Mouse (Mus musculus): ENCODE measurements around the gene Wipf1.
"Not testable (repeated sequence)": the region's sequence is repeated elsewhere in the genome, so short reads cannot be mapped to it uniquely, and the experiment has no call there.

Wipf1 gene

DNA sequence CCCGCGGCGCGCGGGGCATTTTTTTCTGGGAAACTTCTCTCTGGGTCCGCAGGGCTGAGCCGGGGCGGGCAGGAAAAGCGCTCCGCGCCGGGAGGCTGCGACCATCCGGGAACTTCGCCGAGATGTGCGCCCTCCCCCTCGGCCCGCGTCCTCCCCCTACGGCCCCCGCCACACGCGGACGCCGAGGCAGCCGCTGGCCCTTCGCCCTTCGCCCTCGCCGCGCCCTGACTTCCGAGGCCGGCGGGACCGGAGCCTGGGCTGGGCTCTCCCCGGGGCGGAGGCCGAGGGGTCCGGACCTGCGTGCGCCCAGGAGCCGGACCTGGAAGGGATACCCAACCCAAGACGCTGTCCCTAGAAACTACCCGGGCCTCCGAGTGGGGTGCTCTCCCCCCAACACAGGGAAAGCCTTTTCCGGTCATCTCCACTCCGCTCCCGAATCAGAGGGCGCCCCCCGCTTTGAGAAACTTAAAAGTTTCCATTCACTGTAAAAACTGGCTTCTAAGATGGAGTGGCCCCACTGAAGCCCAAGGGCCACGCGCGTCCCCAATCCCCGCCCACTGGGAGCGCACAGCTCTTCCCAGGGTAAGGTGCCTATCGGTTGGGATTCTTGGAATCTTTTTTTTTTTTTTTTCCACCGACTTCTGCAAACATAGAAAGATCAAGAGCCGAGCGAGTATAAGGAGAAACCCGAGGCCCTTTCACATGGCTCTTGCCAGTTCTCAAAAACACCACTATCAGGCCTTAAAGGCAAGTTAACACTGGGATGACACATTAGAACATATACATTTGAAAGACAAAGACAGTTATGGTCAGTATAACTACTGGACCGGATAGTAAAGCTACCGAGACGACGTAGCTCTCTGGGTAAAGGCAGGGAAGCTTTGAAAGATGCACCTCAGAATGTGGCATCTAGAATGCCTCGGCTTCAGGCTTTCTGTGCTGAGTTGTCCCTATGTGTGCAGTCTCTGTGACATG lies at the start of gene Wipf1:
Gene Wipf1 (minus strand): TSS at position 379 of the 975 bp plus-strand sequence.
- peak in 1 of 2 experiments; percentile 31 for DNase-seq

DNA sequence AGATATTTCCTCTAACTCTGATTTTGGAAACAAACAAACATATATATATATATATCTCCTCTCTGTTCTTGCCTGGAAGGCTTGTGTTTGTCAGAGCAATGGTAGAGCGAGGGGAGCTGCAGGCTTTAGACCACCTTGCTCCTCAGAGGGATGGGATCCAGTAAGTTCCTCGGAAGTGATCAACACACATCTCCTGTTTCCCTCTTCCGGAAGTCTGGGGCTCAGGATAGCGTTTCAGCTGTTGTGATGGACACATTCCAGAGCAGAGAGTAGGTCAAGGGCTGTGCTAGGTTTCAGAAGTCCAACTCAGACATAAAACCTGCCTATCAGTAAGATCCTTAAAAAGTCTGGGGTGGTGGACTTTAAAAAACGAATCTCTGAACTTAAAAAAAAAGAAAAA lies 49.6 kb upstream of the Wipf1 start:
- DNase-seq: no peak

DNA sequence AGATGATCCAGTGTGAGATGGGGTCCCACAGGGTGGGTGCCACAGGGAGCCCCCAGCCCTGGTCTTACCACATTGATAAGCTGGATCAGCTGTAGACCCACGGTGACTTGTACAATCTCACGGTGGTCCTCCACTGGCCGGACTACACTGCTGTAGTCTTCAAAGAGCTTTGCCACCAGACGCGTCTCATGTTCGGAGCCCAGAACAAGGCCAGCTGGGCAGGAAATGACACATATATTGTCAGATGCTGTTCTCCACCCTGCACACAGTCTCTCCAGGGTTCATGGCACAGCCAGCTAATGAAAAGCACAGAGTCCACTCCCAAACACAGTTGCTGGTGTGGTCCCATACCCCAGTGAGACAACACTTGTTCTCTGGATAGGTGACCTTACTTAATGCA lies 44.9 kb upstream of the Wipf1 start:
- no peak for DNase-seq

DNA sequence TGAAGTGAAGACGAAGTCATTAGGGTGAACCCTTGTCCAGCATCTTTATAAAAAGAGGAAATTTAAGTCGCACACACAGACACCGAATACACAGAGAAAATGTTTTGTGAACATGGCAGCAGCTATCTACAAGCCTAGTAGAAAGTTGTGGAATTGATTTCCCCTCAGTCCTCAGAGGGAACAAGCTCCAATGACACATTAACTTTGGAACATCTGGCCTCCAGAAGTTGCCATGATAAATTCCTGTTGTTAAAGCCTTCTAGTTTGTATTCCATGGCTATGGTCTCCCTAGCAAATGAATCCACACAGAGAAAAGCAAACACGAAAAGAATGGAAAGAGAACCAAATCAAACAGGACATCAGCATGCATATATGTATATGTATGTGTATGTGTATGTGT lies 44.0 kb upstream of the Wipf1 start:
- DNase-seq: no peak

DNA sequence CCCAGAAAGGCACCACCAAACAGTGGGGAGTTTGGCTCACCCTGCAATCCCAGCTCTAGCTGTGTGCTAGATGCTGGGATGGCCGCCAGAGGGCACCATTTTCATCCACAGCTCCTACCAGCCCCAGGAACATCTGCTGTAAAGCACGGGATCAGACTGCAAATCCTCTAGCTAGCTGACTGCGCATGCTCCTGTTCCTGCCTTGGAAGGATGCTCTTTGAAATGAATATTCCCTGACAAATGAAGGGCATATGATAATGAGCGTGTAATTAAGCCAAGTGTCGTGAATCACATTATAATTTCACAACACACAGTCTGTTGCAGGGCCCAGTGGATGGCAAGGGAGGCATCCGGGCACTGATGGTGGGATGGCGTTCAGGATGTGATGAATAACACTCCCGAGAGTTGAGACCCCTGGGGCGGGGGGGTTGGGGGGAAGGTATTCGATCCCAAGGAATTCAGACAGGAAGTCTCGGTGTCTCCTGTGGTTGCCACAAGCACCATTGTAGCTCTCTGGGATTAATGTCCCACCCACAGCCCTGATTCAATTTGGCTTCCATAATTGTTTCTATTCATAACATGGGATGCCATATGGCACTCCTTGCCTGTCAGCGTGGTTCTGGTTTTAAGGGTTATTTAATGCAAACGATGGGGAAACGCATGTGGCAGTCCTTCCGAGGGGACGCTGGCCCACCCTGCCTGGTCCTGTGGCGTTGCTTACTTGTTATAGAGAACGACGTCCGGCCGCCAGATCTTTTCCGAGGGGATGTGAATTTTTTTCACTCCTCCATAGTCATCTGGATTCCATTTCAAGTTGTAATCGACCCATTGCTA lies 43.2 kb upstream of the Wipf1 start:
- peak; percentile 40 to 43 for DNase-seq

DNA sequence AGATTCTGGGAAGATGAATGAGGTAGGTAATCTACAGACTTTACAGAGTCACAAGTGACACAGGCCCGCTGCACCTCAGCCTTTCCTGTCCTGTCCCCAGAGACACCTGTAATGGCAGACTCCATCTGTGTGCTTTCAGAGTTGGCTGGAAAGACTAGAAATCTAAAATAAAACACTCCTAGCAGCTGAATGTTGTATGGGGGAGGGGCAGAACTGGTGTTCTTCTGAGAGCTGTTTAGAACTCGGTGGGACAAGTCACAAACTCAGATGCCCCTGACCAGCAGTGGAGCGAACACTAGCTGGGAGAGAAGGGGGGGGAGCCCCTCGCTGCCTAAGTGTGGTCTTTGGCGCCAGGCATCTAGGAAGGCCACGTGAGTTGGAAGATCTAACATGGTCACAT lies 42.4 kb upstream of the Wipf1 start:
- no peak for DNase-seq

DNA sequence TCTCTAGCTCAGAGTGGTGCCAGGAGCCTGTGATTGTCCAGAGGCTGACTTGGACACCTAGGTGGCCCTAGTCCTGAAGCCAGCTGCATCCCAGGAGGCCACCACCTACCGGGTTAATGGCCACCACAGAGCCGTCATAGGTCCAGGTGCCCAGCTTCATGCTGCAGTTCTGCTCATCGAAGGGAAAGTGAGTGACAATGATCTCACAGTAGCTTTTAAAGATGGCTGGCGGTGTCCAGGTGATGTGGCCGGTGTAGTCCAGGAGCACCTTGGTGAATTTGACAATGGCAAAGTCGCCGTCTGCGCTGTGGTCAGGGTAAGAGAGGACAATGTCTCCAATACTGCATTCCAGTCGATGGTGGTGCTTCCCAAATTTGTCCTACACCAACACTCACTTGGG lies 41.8 kb upstream of the Wipf1 start:
- DNase-seq: no peak

DNA sequence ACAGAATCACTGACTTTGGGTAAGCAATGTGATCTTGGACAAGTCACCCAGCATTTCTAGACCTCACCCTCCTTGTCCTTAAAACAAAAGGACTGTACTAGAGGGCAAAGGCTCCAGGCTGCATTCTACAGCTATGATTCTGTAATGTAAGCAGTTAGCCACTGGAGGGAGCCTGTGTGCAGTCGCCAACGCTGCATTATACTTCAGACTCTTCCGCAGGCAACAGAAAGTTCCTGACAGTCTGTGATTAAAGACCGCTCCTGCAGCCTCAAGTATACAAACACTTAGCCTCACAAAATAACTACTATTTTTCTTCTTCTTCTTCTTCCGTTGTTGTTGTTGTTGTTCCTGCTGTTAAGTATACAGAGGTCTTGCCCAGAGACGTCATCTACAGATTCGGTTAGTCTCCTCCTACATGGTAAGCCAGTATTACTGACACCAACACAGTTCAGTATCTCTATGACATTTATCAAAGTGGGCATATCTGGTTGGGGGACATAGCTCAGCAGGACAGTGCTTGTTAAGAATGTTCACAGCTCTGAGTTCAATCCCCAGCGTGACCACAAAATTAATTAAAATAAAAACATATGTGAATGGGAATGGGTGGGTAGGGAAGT lies 37.6 kb upstream of the Wipf1 start:
- DNase-seq: peak; percentile 45 to 46

DNA sequence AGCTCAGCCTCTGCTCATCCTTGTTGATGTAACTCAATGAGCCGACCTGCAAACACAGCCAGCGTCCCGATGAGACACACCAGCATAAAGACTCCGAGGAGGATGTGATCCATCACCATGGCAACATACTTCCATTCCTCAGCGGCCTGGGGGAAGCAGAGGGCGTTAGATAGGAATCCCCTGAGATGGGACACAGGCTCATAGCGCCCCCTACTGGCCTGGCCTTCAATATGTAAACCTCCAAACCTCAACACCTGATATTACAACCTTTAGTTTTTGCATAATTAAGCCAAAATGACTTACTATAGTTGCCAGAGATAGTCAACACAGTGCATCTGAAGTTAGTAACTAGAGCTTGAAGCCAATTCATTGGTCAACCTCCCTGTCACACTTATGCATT lies 36.6 kb upstream of the Wipf1 start:
- peak; percentile 28 to 48 for DNase-seq

DNA sequence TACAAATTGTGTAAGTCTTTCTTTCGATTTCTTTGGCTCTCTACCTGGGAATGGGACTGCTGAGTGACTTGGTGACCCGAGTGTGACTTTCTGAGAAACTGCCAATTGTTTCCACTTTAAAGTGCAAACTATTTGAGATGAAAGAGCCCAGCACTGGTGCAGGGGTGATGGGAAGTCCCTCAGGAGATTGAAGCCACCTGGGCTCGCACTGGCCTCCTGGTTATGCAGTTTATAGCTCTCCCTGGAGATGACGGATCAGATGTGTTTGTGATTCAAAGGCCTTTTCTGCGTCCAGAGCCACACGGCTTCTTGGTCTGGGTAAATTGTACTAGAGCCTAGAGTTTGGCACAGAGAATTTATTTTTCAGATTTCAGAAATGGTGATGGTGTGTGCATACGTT lies 34.2 kb upstream of the Wipf1 start:
- no peak for DNase-seq

DNA sequence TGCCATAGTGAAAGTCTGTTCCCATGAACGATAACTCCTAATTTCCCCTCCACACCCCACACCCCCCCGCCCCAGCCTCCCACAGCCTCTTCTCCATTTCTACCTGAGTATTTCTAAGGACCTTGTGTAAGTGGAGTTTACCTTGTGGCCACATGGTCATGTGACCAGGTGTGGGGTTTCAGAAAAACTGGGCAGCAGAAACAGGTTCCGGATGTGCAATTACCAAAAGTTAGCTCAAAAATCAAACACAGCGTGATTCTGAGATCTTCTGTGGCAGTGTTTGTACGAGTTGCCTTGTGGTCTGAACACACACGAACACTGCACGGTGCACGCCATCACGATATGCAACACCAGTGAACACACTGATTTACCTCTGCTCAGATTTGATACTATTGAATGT lies 33.1 kb upstream of the Wipf1 start:
- no peak for DNase-seq

DNA sequence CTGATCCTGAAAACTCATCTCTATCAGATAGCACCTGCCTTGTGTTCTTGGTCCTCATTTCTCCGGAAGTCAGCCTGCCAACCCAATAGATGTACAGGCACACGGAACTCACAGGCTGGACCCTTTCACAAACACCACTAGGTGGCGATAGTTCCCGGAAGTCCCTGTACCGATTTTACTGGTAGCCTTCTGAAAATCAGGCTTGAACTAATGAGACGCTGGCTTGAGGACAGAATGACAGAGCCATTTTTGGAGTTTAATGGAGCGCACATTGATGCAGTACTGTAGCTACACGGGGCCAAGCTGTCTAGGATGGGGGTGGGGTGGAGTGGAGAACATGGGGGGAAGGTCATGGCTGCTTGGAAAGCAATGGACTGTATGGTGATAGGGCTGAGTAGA lies 32.1 kb upstream of the Wipf1 start:
- DNase-seq: peak; percentile 21 to 23

DNA sequence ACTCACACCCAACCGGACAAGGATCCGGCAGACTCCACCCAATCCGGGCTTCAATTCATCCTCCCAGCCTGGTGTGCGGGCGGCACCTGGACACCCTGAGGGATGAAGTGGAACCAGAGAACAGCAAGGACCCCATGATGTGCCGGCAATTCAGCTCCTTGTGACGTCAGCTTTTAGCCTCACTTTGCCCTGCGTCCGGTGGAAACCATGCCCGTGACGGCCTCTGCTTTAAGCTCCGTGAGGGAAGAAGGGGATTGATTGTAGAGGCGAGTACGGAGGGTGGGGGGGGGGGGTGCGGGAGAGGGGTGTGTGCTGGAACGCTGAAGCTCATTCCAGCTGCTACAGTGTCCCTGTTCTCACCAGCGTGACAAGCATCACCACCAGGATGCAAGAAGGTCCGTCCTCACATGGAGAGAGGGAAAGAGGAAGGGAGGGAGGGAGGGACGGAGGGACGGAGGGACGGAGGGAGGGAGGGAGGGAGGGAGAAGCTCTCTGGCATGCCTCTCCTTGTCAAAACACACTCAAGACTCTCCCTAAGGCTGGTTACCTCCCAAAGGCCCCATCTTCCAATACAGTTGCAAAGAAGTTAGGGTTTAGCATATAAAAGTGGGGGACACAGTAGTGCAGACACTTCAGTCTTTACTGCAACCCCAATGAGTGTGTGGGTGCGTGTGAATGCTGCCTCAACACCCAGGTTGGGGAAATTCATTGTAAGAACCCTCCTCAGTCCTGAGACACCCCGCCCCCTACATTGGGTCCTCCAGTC lies 31.5 kb upstream of the Wipf1 start:
- no peak for DNase-seq

DNA sequence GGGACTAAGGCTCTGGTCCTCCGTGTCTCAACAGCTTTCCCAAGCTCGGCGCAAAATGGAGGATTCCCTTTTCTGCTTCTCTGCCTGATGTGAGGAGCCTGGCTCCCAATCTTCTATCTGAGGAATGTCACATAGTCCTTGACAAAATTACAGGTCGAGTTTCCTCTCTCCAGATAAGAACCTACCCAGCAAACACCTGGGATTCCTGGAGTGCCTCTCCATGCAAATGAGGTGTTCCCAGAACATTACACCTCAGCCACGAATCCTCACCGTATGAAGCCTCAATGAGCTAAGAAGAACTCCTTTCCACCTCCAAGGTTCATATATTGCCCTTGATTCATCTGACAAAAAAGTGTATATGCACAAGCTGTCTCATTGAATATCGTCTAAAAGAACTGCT lies 30.9 kb upstream of the Wipf1 start:
- DNase-seq: no peak

DNA sequence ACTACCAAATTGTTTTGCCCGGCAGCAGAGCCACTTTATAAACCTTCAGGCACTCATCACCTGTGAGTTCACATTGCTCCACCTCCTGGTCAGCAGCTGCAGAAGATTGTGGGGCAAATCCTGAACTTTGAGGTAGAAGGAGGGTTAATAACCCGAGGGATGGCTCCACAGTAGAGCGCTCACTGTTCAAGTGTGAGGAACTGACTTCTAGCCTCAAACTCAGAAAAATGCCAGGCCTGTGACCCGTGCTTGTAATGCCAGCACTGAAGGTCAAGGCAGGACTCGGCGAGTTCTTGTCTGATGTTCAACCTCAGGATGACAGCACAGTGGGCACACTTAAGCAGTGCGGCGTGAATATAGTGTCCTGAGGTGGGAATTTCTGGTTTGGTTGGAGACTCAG lies 28.4 kb upstream of the Wipf1 start:
- no peak for DNase-seq

DNA sequence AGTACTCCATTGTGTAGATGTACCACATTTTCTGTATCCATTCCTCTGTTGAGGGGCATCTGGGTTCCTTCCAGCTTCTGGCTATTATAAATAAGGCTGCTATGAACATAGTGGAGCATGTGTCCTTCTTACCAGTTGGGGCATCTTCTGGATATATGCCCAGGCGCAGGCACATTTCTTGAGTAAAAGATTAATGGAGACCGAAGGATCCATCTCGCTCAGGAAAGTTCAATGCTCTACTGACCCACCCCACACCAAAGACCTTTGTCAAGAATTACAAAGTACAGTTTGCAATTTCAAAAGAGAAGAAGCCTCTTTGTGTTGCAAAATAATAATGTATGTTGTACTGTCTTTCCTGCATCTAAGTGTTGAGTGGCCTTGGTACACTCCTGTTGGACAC lies 27.5 kb upstream of the Wipf1 start:
- not testable (repeated sequence) for DNase-seq

DNA sequence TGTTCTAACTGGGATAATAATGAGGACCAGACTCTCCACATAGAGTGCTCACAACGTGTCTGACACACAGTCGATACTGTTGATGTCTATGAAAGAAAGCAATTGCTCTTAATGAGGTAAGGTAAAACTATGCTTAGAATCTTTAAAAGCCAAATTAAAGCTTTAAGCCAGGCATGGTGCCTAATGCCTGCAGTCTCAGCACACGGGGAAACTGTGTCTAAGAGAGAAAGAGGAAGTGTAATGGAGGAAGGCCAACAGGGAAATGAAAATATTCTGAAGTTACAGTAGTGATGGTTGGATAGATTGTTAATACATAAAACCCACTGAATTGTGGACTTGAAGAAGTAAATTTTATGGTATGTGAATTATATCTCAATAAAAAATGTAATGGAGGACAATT lies 24.9 kb upstream of the Wipf1 start:
- no peak for DNase-seq

DNA sequence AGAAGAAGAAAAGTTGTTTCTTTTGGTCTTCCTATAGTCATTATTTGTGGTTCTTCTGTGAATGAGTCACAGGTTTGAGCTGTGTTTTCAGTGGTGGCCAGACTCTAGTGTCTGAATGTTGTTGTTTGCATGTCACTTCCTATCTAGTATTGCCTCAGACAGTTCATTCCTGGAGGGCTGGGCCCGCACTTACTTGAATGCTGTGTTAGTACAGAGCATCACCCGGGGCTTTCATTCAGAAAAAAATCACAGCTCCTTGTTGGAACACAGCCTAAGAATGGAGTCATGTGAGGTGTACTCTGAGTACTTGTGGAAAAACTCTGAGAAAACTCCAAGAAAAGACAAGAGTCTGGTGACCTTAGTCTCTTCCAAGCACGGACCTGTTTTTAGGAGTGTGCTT lies 23.4 kb upstream of the Wipf1 start:
- DNase-seq: no peak

DNA sequence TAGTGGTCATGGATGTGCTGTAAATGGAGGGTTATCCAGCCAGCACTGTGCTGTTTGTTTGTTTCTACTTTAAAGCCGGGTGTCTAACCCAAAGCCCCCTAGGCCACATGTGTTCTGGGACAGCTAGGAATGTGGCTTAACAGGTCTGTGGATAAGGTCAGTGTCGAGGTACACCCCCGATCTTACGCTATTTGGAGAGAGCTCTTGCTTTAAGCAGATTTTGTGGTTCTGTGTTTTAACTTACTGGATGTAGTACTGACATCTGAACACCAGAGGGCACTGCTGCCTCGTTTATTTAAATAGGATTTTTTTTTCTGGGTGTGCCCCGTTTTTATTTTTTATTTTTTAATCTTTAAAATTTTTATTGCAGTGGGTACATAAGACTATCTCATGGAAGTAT lies 21.2 kb upstream of the Wipf1 start:
- no peak for DNase-seq

DNA sequence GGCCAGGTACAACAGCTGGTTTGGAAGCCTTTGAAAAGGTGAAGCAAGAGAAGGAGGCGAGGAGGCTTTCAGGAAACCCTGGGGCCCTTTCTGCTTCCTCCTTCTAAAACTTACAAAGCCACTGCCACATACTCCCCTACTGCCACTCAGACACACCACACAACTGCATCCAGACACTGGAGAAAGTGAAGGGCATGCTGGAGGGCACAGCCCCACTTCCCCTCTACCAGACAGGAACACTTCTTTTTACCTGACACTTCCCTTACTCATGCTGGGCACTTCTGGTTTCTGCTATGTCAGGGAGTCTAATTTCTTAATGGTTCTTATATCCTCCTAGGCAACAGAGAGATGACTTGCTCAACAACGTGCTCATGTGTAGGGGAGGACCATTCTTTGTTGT lies 19.0 kb upstream of the Wipf1 start:
- DNase-seq: no peak

DNA sequence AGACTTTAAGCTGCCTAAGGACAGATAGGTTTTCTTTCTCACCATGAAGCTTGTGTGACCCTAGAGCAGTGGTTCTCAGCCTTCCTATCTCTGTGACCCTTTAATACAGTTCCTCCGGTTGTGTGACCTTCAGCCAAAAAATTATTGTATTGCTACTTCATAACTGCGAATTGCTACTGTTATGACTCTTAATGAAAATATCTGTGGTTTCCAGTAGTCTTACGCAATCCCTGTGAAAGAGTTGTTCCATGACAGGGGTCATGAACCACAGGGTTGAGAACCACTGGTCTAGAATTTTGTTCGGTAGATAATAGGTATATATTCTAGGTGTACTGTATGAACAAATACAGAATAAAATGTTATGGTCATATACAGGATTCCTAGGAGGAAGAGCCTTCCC lies 17.7 kb upstream of the Wipf1 start:
- no peak for DNase-seq

DNA sequence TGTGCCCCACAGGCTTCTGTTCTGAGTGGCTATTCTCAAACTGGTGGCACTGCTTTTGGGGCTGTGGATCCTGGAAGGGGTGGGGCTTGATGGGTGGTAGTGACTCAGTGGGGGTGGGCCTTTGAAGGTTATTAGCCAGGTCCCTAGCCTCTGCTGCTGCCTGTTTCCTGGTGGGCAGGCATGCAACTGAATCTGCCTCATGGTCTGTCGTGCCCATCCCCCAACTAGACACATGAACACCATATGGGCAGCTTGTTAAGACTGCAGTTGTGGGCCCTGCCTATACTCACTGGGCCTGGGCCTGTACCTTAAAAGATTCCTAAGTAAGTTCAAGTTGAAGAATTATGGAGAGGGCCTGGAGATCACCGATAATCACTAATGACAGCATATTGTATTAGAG lies 16.0 kb upstream of the Wipf1 start:
- DNase-seq: no peak
